Mouse (Mus musculus): Measurements from ENCODE around the gene Inpp4b. TPM values are rescaled to one million over a fixed set of nuclear protein-coding genes. Genes with fewer than 3 reads are reported as not detected.

The Inpp4b gene
- total and polyA plus RNA-seq, 3 experiments, result 0.59 to 36.8 (median 35.6) TPM

GRCm38 (mm10) chr8:81452082-81452481 is 109.7 kb downstream of the Inpp4b start:
- no peak overlapping the region for H3K4me3 ChIP-seq (ENCODE audit: low read depth, low read length)
- no peak for DNase-seq (ENCODE audit: low spot score)
- H3K36me3 ChIP-seq (replicated peaks), result no peaks in the 10 kb centered on the region
- peaks cover 4% of the 10 kb centered on the region; the same call in 1 of the 2 replicates for H3K4me1 ChIP-seq (ENCODE audit: insufficient read depth, low read depth, low read length)
- no peaks in the 10 kb centered on the region for H3K9me3 ChIP-seq (replicated peaks)
- ATAC-seq (ENCODE audit: extremely low read depth, insufficient number of reproducible peaks, low FRiP score, poor library complexity, severe bottlenecking), result no peak
- TF ChIP-seq GATA1 (IDR thresholded peaks at IDR 0.05; ENCODE audit: borderline replicate concordance, low read length) (no peak), POLR2AphosphoS5 (IDR thresholded peaks at IDR 0.05; ENCODE audit: insufficient replicate concordance, low read depth, low read length) (no peak), CTCF (IDR thresholded peaks at IDR 0.05; ENCODE audit: low read depth, low read length) (no peak), TAL1 (conservative IDR thresholded peaks at IDR 0.05; ENCODE audit: low read depth, low read length) (no peak), GATA2 (IDR thresholded peaks at IDR 0.05; ENCODE audit: borderline replicate concordance, low read depth, low read length) (no peak)
- H3K27me3 ChIP-seq (ENCODE audit: insufficient read depth, low read length), result no peaks in the 10 kb centered on the region

- TF ChIP-seq CTCF (IDR thresholded peaks at IDR 0.05; ENCODE audit: low read depth, low read length) (no peak), TAL1 (conservative IDR thresholded peaks at IDR 0.05; ENCODE audit: low read depth, low read length) (peak; percentile 26; the same call in 1 of the 2 replicates)
- Histone ChIP-seq H3K9me3 (replicated peaks) (no peaks in the 10 kb centered on the region), H3K27me3 (ENCODE audit: insufficient read depth, low read length) (no peaks in the 10 kb centered on the region), H3K4me1 (ENCODE audit: insufficient read depth, low read depth, low read length) (peaks cover 4% of the 10 kb centered on the region; the same call in 1 of the 2 replicates), H3K4me3 (ENCODE audit: low read depth, low read length) (no peak overlapping the region), H3K36me3 (replicated peaks) (no peaks in the 10 kb centered on the region)
- peak; percentile 81 for ATAC-seq (ENCODE audit: extremely low read depth, insufficient number of reproducible peaks, low FRiP score, poor library complexity, severe bottlenecking)
- DNase-seq (ENCODE audit: low spot score), result peak; percentile 3
Measured at GRCm38 (mm10) chr8:81454830-81455229, 112.5 kb downstream of the Inpp4b start.

GRCm38 (mm10) chr8:81463762-81464161 is 121.4 kb downstream of the Inpp4b start:
- no peak for ATAC-seq (ENCODE audit: extremely low read depth, insufficient number of reproducible peaks, low FRiP score, poor library complexity, severe bottlenecking)

GRCm38 (mm10) chr8:81466776-81467175 is 124.4 kb downstream of the Inpp4b start:
- ATAC-seq (ENCODE audit: extremely low read depth, insufficient number of reproducible peaks, low FRiP score, poor library complexity, severe bottlenecking) (no peak), DNase-seq (ENCODE audit: low spot score) (no peak)
- TF ChIP-seq GATA2 (IDR thresholded peaks at IDR 0.05; ENCODE audit: borderline replicate concordance, low read depth, low read length) (no peak), TAL1 (conservative IDR thresholded peaks at IDR 0.05; ENCODE audit: low read depth, low read length) (no peak), GATA1 (IDR thresholded peaks at IDR 0.05; ENCODE audit: borderline replicate concordance, low read length) (no peak), CTCF (IDR thresholded peaks at IDR 0.05; ENCODE audit: low read depth, low read length) (no peak), POLR2AphosphoS5 (IDR thresholded peaks at IDR 0.05; ENCODE audit: insufficient replicate concordance, low read depth, low read length) (no peak)
- Histone ChIP-seq H3K27me3 (ENCODE audit: insufficient read depth, low read length) (peaks cover 6% of the 10 kb centered on the region), H3K4me3 (ENCODE audit: low read depth, low read length) (no peak overlapping the region), H3K36me3 (replicated peaks) (no peaks in the 10 kb centered on the region), H3K4me1 (ENCODE audit: insufficient read depth, low read depth, low read length) (no peaks in the 10 kb centered on the region), H3K9me3 (replicated peaks) (no peaks in the 10 kb centered on the region)

More at GRCm38 (mm10) chr8:81463762-81464161, 121.4 kb downstream of the Inpp4b start:
- DNase-seq (ENCODE audit: low spot score), result no peak
- H3K4me3 ChIP-seq (ENCODE audit: low read depth, low read length), result no peak overlapping the region
- no peaks in the 10 kb centered on the region for H3K4me1 ChIP-seq (ENCODE audit: insufficient read depth, low read depth, low read length)
- H3K9me3 ChIP-seq (replicated peaks), result no peaks in the 10 kb centered on the region
- TF ChIP-seq CTCF (IDR thresholded peaks at IDR 0.05; ENCODE audit: low read depth, low read length) (no peak), GATA2 (IDR thresholded peaks at IDR 0.05; ENCODE audit: borderline replicate concordance, low read depth, low read length) (no peak), TAL1 (conservative IDR thresholded peaks at IDR 0.05; ENCODE audit: low read depth, low read length) (no peak), POLR2AphosphoS5 (IDR thresholded peaks at IDR 0.05; ENCODE audit: insufficient replicate concordance, low read depth, low read length) (no peak), GATA1 (IDR thresholded peaks at IDR 0.05; ENCODE audit: borderline replicate concordance, low read length) (no peak)
- no peaks in the 10 kb centered on the region; the same call in none of the 2 replicates for H3K27me3 ChIP-seq (ENCODE audit: insufficient read depth, low read length)
- no peaks in the 10 kb centered on the region for H3K36me3 ChIP-seq (replicated peaks)

GRCm38 (mm10) chr8:81478674-81479073 is 136.3 kb downstream of the Inpp4b start:
- no peak for ATAC-seq (ENCODE audit: extremely low read depth, insufficient number of reproducible peaks, low FRiP score, poor library complexity, severe bottlenecking)
- Histone ChIP-seq H3K9me3 (replicated peaks) (no peaks in the 10 kb centered on the region), H3K4me1 (ENCODE audit: insufficient read depth, low read depth, low read length) (no peaks in the 10 kb centered on the region), H3K27me3 (ENCODE audit: insufficient read depth, low read length) (peaks cover 3% of the 10 kb centered on the region; the same call in 1 of the 2 replicates), H3K36me3 (replicated peaks) (no peaks in the 10 kb centered on the region), H3K4me3 (ENCODE audit: low read depth, low read length) (no peak overlapping the region)
- TF ChIP-seq TAL1 (conservative IDR thresholded peaks at IDR 0.05; ENCODE audit: low read depth, low read length), result no peak
- TF ChIP-seq CTCF (IDR thresholded peaks at IDR 0.05; ENCODE audit: low read depth, low read length), result no peak
- no peak for TF ChIP-seq POLR2AphosphoS5 (IDR thresholded peaks at IDR 0.05; ENCODE audit: insufficient replicate concordance, low read depth, low read length)
- TF ChIP-seq GATA1 (IDR thresholded peaks at IDR 0.05; ENCODE audit: borderline replicate concordance, low read length), result no peak
- TF ChIP-seq GATA2 (IDR thresholded peaks at IDR 0.05; ENCODE audit: borderline replicate concordance, low read depth, low read length), result no peak
- no peak for DNase-seq (ENCODE audit: low spot score)

- TF ChIP-seq TAL1 (conservative IDR thresholded peaks at IDR 0.05; ENCODE audit: low read depth, low read length), result no peak
- TF ChIP-seq GATA1 (IDR thresholded peaks at IDR 0.05; ENCODE audit: borderline replicate concordance, low read length), result no peak
- TF ChIP-seq CTCF (IDR thresholded peaks at IDR 0.05; ENCODE audit: low read depth, low read length), result no peak
- no peak for DNase-seq (ENCODE audit: low spot score)
- Histone ChIP-seq H3K27me3 (ENCODE audit: insufficient read depth, low read length) (no peaks in the 10 kb centered on the region), H3K36me3 (replicated peaks) (no peaks in the 10 kb centered on the region), H3K9me3 (replicated peaks) (no peaks in the 10 kb centered on the region), H3K4me1 (ENCODE audit: insufficient read depth, low read depth, low read length) (no peaks in the 10 kb centered on the region), H3K4me3 (ENCODE audit: low read depth, low read length) (no peak overlapping the region)
- no peak for ATAC-seq (ENCODE audit: extremely low read depth, insufficient number of reproducible peaks, low FRiP score, poor library complexity, severe bottlenecking)
Measured at GRCm38 (mm10) chr8:81483834-81484233, 141.5 kb downstream of the Inpp4b start.

- TF ChIP-seq POLR2AphosphoS5 (IDR thresholded peaks at IDR 0.05; ENCODE audit: insufficient replicate concordance, low read depth, low read length) (no peak), TAL1 (conservative IDR thresholded peaks at IDR 0.05; ENCODE audit: low read depth, low read length) (no peak), CTCF (IDR thresholded peaks at IDR 0.05; ENCODE audit: low read depth, low read length) (no peak), GATA2 (IDR thresholded peaks at IDR 0.05; ENCODE audit: borderline replicate concordance, low read depth, low read length) (no peak), GATA1 (IDR thresholded peaks at IDR 0.05; ENCODE audit: borderline replicate concordance, low read length) (no peak)
- H3K4me3 ChIP-seq (ENCODE audit: low read depth, low read length), result no peak overlapping the region
- no peaks in the 10 kb centered on the region for H3K4me1 ChIP-seq (ENCODE audit: insufficient read depth, low read depth, low read length)
- H3K9me3 ChIP-seq (replicated peaks), result no peaks in the 10 kb centered on the region
- ATAC-seq (ENCODE audit: extremely low read depth, insufficient number of reproducible peaks, low FRiP score, poor library complexity, severe bottlenecking) (no peak), DNase-seq (ENCODE audit: low spot score) (no peak)
- H3K27me3 ChIP-seq (ENCODE audit: insufficient read depth, low read length), result no peaks in the 10 kb centered on the region
- H3K36me3 ChIP-seq (replicated peaks), result no peaks in the 10 kb centered on the region
Measured at GRCm38 (mm10) chr8:81485626-81486025, 143.3 kb downstream of the Inpp4b start.

All from G1E (cell line).